Mouse (Mus musculus) stomach, postnatal 0 days (tissue): ENCODE results near the gene Plxdc2.

ENCODE experiments used
- CTCF ChIP-seq: IDR thresholded peaks from 2 replicates; pipeline ENCODE4 v1.5.1; 2016; ENCODE audit warnings: antibody characterized with exemption, low read depth, mild to moderate bottlenecking, moderate library complexity
- EP300 ChIP-seq: optimal IDR thresholded peaks from 2 replicates; pipeline ENCODE3; 2016; ENCODE audit warnings: antibody characterized with exemption

DNA sequence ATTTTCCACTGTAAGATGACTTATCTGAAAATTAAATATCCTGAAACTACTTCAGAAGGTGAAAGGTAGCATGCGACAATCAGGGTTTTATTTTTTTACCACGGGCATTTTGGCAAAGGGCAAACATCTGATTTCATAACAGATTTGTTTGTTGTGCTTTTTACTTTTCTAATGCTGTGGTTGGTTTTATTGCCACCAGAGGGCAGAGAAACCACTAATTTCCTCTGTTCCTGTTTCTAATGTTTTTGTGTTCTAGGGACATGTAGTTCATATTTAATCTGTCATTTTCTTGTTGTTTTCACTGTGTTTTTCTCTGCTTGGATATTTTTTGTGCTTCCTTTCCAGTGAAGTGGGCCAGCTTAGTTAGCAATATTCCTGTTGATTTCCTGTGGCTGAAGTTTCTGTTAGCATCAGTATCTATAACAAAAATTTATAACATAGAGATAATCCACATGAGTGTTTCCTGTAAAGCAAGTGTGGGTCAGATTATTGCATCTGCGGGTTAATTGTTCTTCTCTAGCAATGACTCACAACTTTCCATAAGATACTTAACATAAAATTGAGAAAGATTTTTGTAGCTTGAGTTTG lies 3.3 kb downstream of the Plxdc2 start:
- peak; percentile 79 for TF ChIP-seq CTCF
- no peak for TF ChIP-seq EP300
